Mouse (Mus musculus): ENCODE data around the gene Hist3h2a. TPM values are rescaled to one million over a fixed set of nuclear protein-coding genes. Genes with fewer than 3 reads are reported as not detected.
A peak's percentile ranks its signal among the peaks of the same experiment; 100 is the strongest.
"Not testable (repeated sequence)": the region's sequence is repeated elsewhere in the genome, so short reads cannot be mapped to it uniquely, and the experiment has no call there.

Gene Hist3h2a
- polyA plus RNA-seq, 1 experiment from 2014 or later, result 19.4 TPM

GRCm38 (mm10) chr11:58949480-58950431, 4.7 kb upstream of the Hist3h2a start:
- Histone ChIP-seq H3K9me3 (no peaks in the 10 kb centered on the region), H3K27ac (peak overlapping the region; percentile 95), H3K4me3 (peak overlapping the region; percentile 64), H3K27me3 (ENCODE audit: poor library complexity, severe bottlenecking) (peaks cover 48% of the 10 kb centered on the region), H3K36me3 (replicated peaks) (no peaks in the 10 kb centered on the region), H3K4me1 (peaks cover 52% of the 10 kb centered on the region)
- WGBS, result 5% methylated on average over 20 of the region's 20 CpGs
- peak; percentile 53 for DNase-seq (ENCODE audit: extremely low spot score, low spot score)

DNA sequence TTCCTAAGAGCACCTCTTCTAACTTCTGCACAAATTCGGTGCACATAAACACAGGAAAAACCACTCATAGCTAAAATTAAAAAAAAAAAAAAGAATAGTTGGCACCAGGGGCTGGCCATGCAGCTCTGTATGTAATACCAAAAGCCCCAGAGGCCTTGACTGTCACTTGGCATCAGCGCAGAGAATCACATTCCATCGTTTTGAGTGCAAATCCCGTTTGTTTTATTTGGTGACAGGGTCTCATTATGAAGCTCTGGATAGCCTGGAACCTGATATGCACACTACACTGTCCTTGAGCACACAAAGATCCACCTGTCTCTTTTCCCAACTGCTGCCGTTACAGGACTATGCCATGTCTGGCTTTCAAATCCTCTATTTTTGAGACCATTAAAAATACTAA, 3.3 kb upstream of the Hist3h2a start:
- Histone ChIP-seq H3K27me3 (ENCODE audit: poor library complexity, severe bottlenecking) (peaks cover 45% of the 10 kb centered on the region), H3K27ac (no peak overlapping the region), H3K4me1 (peaks cover 60% of the 10 kb centered on the region), H3K9me3 (no peaks in the 10 kb centered on the region), H3K4me3 (no peak overlapping the region), H3K36me3 (replicated peaks) (no peaks in the 10 kb centered on the region)
- 75% methylated on average over 5 of the region's 5 CpGs for WGBS
- no peak for DNase-seq (ENCODE audit: extremely low spot score, low spot score)

GRCm38 (mm10) chr11:58953351-58954169, 925 bp upstream of the Hist3h2a start:
- H3K9me3 ChIP-seq, result no peaks in the 10 kb centered on the region
- under 1% methylated on average over 33 of the region's 33 CpGs for WGBS
- H3K4me1 ChIP-seq, result peaks cover 66% of the 10 kb centered on the region
- peaks cover 51% of the 10 kb centered on the region for H3K27me3 ChIP-seq (ENCODE audit: poor library complexity, severe bottlenecking)
- H3K27ac ChIP-seq, result peak overlapping the region; percentile 96
- peaks cover 13% of the 10 kb centered on the region for H3K36me3 ChIP-seq (replicated peaks)
- peak overlapping the region; percentile 83 for H3K4me3 ChIP-seq
- DNase-seq (ENCODE audit: extremely low spot score, low spot score), result peak; percentile 62

- WGBS, result under 1% methylated on average over 17 of the region's 17 CpGs
- not testable (repeated sequence) for H3K9me3 ChIP-seq; DNase-seq (ENCODE audit: extremely low spot score, low spot score)
- Histone ChIP-seq H3K4me3 (peak overlapping the region; percentile 83), H3K27ac (peak overlapping the region; percentile 96), H3K4me1 (peaks cover 68% of the 10 kb centered on the region), H3K27me3 (ENCODE audit: poor library complexity, severe bottlenecking) (peaks cover 55% of the 10 kb centered on the region), H3K36me3 (replicated peaks) (peaks cover 13% of the 10 kb centered on the region)
These were observed 390 bp upstream of the Hist3h2a start for GRCm38 (mm10) chr11:58954170-58954419.

DNA sequence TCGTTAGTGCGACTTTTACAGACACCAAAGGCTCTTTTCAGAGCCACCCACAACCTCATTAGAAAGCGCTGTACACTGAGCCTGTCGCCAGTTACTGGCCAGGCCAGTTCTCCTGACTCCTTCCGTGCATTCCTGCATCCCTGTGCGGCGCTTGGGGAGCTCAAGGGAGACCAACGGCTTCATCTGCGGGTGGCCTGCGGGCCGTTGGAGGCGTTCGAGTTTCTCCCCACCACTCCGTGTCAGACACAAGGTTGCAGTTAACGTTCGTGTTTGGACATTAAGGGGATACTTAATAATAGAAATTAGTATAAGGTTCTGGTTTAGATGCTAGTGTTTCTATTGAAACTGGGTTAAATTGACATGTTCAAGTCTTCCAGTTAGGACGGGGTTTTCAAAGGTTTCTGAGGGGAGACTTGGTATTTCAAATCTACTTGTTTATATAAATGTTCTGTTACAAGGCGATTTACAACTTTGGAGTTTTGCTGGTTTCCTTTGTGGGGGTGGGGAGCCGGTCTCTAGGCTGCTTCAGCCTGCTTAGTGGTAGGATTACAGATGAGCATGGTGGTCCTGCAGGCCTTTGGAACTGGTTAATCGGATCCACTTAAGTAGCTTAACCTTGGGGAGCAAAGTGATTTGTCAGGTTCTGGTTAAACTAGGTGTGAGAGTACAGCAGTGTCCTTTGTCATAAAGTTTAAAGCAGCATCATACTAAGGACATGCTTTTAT, 820 bp downstream of the Hist3h2a start:
- peaks cover 13% of the 10 kb centered on the region for H3K36me3 ChIP-seq (replicated peaks)
- H3K27me3 ChIP-seq (ENCODE audit: poor library complexity, severe bottlenecking), result peaks cover 48% of the 10 kb centered on the region
- peak overlapping the region; percentile 96 for H3K27ac ChIP-seq
- no peaks in the 10 kb centered on the region for H3K9me3 ChIP-seq
- DNase-seq (ENCODE audit: extremely low spot score, low spot score), result no peak
- WGBS, result under 1% methylated on average over 20 of the region's 20 CpGs
- peaks cover 70% of the 10 kb centered on the region for H3K4me1 ChIP-seq
- H3K4me3 ChIP-seq, result peak overlapping the region; percentile 83

GRCm38 (mm10) chr11:58955868-58956257, 1.4 kb downstream of the Hist3h2a start:
- peak overlapping the region; percentile 96 for H3K27ac ChIP-seq
- DNase-seq (ENCODE audit: extremely low spot score, low spot score), result no peak
- WGBS, result 42% methylated on average over 8 of the region's 8 CpGs

DNA sequence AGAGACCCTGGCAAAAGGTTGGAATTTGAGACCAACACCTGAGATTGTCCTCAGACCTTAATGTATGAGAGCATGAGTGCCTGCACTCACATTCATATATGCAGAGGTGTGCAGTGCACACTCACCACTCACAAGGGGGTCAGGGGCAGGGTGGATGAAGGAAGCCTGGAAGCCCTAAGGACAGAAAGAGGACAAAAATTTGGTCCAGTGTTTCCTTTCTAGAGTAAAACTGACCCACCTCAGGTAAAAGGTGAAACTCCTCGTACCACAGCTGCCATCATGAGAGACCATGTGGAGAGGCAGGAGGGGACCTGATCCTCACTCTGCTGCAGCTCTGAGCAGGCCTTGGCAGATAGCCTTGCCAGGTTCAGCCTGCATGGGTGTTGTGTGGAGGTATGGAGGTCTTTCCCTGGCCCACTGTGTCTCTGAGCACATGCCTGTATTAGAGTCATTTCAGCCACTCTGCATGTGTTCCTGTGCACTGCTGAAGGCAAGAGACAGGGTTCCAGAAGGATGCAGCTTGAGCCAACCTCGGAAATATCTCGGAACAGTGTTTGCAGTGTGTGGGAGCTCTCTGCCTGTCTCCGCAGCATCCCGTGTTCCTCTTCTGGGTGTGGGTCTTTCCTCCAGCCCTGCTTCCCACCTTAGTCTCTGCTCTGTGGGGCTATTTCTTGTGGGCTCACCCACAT, 2.9 kb downstream of the Hist3h2a start:
- Histone ChIP-seq H3K4me3 (peak overlapping the region; percentile 83), H3K27me3 (ENCODE audit: poor library complexity, severe bottlenecking) (peaks cover 47% of the 10 kb centered on the region), H3K27ac (no peak overlapping the region), H3K36me3 (replicated peaks) (peaks cover 13% of the 10 kb centered on the region), H3K4me1 (peaks cover 58% of the 10 kb centered on the region), H3K9me3 (peaks cover 7% of the 10 kb centered on the region)
- 83% methylated on average over 5 of the region's 5 CpGs for WGBS
- DNase-seq (ENCODE audit: extremely low spot score, low spot score), result no peak

More at GRCm38 (mm10) chr11:58955868-58956257, 1.4 kb downstream of the Hist3h2a start:
- H3K4me3 ChIP-seq, result peak overlapping the region; percentile 83
- peaks cover 46% of the 10 kb centered on the region for H3K27me3 ChIP-seq (ENCODE audit: poor library complexity, severe bottlenecking)
- peaks cover 66% of the 10 kb centered on the region for H3K4me1 ChIP-seq
- H3K36me3 ChIP-seq (replicated peaks), result peaks cover 13% of the 10 kb centered on the region
- no peaks in the 10 kb centered on the region for H3K9me3 ChIP-seq

DNA sequence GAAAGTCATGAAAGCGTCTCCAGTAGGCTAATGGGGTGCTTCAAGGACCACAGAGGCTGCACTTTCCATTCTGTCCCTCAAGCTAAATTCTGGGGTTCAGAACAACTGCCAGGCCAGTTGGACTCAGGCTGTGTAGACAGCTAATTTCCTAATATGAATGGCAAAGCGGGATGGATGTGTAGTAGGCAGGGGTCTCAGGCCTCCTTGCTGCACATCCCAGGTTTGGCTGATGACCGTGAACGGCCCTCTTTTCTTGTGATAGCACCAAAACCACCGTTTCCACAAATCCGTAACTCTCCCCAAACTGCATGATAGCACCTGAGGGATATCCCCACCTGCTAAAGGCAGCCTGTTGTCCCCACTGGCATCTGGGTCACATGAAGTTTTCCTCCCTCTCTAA, 4.1 kb downstream of the Hist3h2a start:
- Histone ChIP-seq H3K9me3 (peaks cover 7% of the 10 kb centered on the region), H3K4me1 (peaks cover 50% of the 10 kb centered on the region), H3K4me3 (no peak overlapping the region), H3K36me3 (replicated peaks) (peaks cover 13% of the 10 kb centered on the region), H3K27me3 (ENCODE audit: poor library complexity, severe bottlenecking) (peaks cover 57% of the 10 kb centered on the region), H3K27ac (no peak overlapping the region)
- WGBS, result 89% methylated on average over 6 of the region's 6 CpGs
- DNase-seq (ENCODE audit: extremely low spot score, low spot score), result no peak

- peak overlapping the region; percentile 68; the same call in 1 of the 2 replicates for H3K27ac ChIP-seq
- peak overlapping the region; percentile 62 for H3K4me3 ChIP-seq
- H3K36me3 ChIP-seq (replicated peaks), result peaks cover 13% of the 10 kb centered on the region
- WGBS, result 42% methylated on average over 15 of the region's 15 CpGs
- H3K27me3 ChIP-seq (ENCODE audit: poor library complexity, severe bottlenecking), result peaks cover 57% of the 10 kb centered on the region
- no peak for DNase-seq (ENCODE audit: extremely low spot score, low spot score)
- peaks cover 47% of the 10 kb centered on the region for H3K4me1 ChIP-seq
- peaks cover 7% of the 10 kb centered on the region for H3K9me3 ChIP-seq
These were observed 4.8 kb downstream of the Hist3h2a start for GRCm38 (mm10) chr11:58959186-58959825.

DNA sequence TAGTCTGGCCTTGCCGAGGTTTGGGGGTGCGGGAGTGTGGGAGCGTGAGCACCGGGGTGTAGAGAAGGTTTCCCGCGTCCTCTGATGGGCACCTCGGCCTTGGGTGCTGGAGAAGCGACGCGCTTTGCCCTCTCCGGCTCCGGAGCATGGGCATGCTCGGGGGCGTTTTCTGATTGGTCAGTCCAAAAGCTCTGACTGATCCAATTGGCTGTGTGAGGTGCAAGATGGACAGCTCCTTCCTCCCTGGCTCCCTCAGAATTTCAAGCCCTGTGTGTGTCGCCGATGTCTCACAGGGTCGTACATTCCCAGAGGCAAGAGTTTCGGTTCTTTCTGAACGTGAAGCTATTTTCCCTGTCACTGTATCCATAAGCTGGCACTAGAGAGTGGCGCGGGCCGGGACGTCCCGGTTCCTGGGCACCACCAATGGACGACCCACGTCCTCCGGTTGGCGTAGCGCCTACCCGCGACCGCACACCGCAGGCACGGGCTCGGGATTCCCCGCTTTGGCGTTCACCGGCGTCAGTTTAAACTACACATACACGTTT, 5.5 kb downstream of the Hist3h2a start:
- Histone ChIP-seq H3K9me3 (peaks cover 7% of the 10 kb centered on the region), H3K36me3 (replicated peaks) (peaks cover 13% of the 10 kb centered on the region), H3K4me1 (peaks cover 52% of the 10 kb centered on the region), H3K4me3 (peak overlapping the region; percentile 62), H3K27me3 (ENCODE audit: poor library complexity, severe bottlenecking) (peaks cover 57% of the 10 kb centered on the region), H3K27ac (peak overlapping the region; percentile 68)
- 3% methylated on average over 40 of the region's 40 CpGs for WGBS
- DNase-seq (ENCODE audit: extremely low spot score, low spot score), result peak; percentile 82

- H3K27ac ChIP-seq, result no peak overlapping the region
- peaks cover 13% of the 10 kb centered on the region for H3K36me3 ChIP-seq (replicated peaks)
- H3K4me3 ChIP-seq, result peak overlapping the region; percentile 5; the same call in 1 of the 2 replicates
- peaks cover 44% of the 10 kb centered on the region for H3K4me1 ChIP-seq
- DNase-seq (ENCODE audit: extremely low spot score, low spot score), result no peak
- H3K27me3 ChIP-seq (ENCODE audit: poor library complexity, severe bottlenecking), result peaks cover 57% of the 10 kb centered on the region
- peaks cover 7% of the 10 kb centered on the region for H3K9me3 ChIP-seq
- 69% methylated on average over 50 of the region's 50 CpGs for WGBS
These were observed 7.1 kb downstream of the Hist3h2a start for GRCm38 (mm10) chr11:58961364-58962177.
